ENCODE assay signal across 10 mouse cellular contexts in genomic region chr11:120296305-120297144, GRCm38 (mm10). TPM values are rescaled to one million over a fixed set of nuclear protein-coding genes. Genes with fewer than 3 reads are reported as not detected.
DNase-seq lines count a peak whose midpoint lies in the region; ATAC-seq and TF ChIP-seq lines count a peak whose summit lies in the region.
"Had no signal": no experiment of that assay in that cellular context is flagged by ENCODE, and none has a peak within 500 bp of the region (broad histone marks: within the 10 kb centered on the region; RNA-seq: fewer than 3 reads in every experiment).

No protein-coding gene starts in this region.

- H3K36me3 ChIP-seq in heart, embryonic 12.5 days: no peaks in the 10 kb centered on the region
- H3K36me3 ChIP-seq in stomach, embryonic 15.5 days: no peaks in the 10 kb centered on the region
- H3K36me3 ChIP-seq in stomach, postnatal 0 days (ENCODE audit: control insufficient read depth, insufficient read depth, low read length): no peaks in the 10 kb centered on the region
- H3K36me3 ChIP-seq in limb, embryonic 10.5 days: peaks cover 16% of the 10 kb centered on the region

- TF ChIP-seq EP300 in stomach, postnatal 0 days (optimal IDR thresholded peaks at IDR 0.05): no peak

- ATAC-seq in heart, embryonic 12.5 days (ENCODE audit: insufficient number of reproducible peaks, low FRiP score): no peak
- ATAC-seq in stomach, embryonic 15.5 days (ENCODE audit: insufficient read depth, low FRiP score, low read depth): 0 out of 2 replicates have a peak, but pooled peaks have one; percentile 6
- ATAC-seq in stomach, postnatal 0 days (ENCODE audit: low FRiP score, low TSS enrichment): no peak

- H3K4me2 ChIP-seq in heart, embryonic 12.5 days: no peak overlapping the region
- no peak overlapping the region for H3K4me2 ChIP-seq in stomach, embryonic 15.5 days
- H3K4me2 ChIP-seq in stomach, postnatal 0 days (replicated peaks; ENCODE audit: low read depth): no peak overlapping the region

- WGBS in heart, embryonic 12.5 days: 48% methylated on average over 13 of the region's 13 CpGs
- WGBS in stomach, embryonic 15.5 days: 40% methylated on average over 13 of the region's 13 CpGs
- WGBS in stomach, postnatal 0 days: 40% methylated on average over 13 of the region's 13 CpGs
- WGBS in limb, embryonic 10.5 days: 39% methylated on average over 13 of the region's 13 CpGs

- intact Hi-C loops in heart, postnatal 36 days (cut with DNase I): no loop called here

- no peaks in the 10 kb centered on the region for H3K27me3 ChIP-seq in heart, embryonic 12.5 days (replicated peaks)
- no peaks in the 10 kb centered on the region for H3K27me3 ChIP-seq in stomach, embryonic 15.5 days (replicated peaks)
- H3K27me3 ChIP-seq in stomach, postnatal 0 days (ENCODE audit: control insufficient read depth, insufficient read depth, low read length): no peaks in the 10 kb centered on the region
- H3K27me3 ChIP-seq in limb, embryonic 10.5 days (ENCODE audit: low read depth, poor library complexity, severe bottlenecking): no peaks in the 10 kb centered on the region

- no peak overlapping the region for H3K4me3 ChIP-seq in heart, embryonic 12.5 days
- H3K4me3 ChIP-seq in stomach, embryonic 15.5 days (replicated peaks): no peak overlapping the region
- no peak overlapping the region for H3K4me3 ChIP-seq in stomach, postnatal 0 days (ENCODE audit: low read depth, low read length)
- peak overlapping the region; percentile 24 for H3K4me3 ChIP-seq in limb, embryonic 10.5 days

- no peaks in the 10 kb centered on the region for H3K9me3 ChIP-seq in heart, embryonic 12.5 days (replicated peaks)
- H3K9me3 ChIP-seq in stomach, embryonic 15.5 days: no peaks in the 10 kb centered on the region
- no peaks in the 10 kb centered on the region for H3K9me3 ChIP-seq in stomach, postnatal 0 days (ENCODE audit: control insufficient read depth, low read length)
- no peaks in the 10 kb centered on the region for H3K9me3 ChIP-seq in limb, embryonic 10.5 days (replicated peaks)

- peaks cover 53% of the 10 kb centered on the region for H3K4me1 ChIP-seq in heart, embryonic 12.5 days (replicated peaks)
- H3K4me1 ChIP-seq in stomach, embryonic 15.5 days: peaks cover 18% of the 10 kb centered on the region
- H3K4me1 ChIP-seq in stomach, postnatal 0 days (replicated peaks; ENCODE audit: control insufficient read depth, insufficient read depth): no peaks in the 10 kb centered on the region
- peaks cover 68% of the 10 kb centered on the region for H3K4me1 ChIP-seq in limb, embryonic 10.5 days

- no peak for DNase-seq in heart, postnatal 36 days
- DNase-seq in stomach, postnatal 0 days (ENCODE audit: low spot score): no peak
- DNase-seq in limb, embryonic 10.5 days (ENCODE audit: low spot score): no peak
- DNase-seq in urinary bladder, postnatal 14 days (ENCODE audit: low spot score): no peak
- DNase-seq in adipocyte (ENCODE audit: low spot score): no peak
- no peak for DNase-seq in spleen, postnatal 4 days (ENCODE audit: low spot score in 2 of 2)
- DNase-seq: heart, postnatal 4 days; lung, postnatal 14 days had no signal

- 0 out of 2 replicates have a peak overlapping the region, but pooled peaks have one; percentile 4 for H3K9ac ChIP-seq in heart, embryonic 12.5 days
- no peak overlapping the region for H3K9ac ChIP-seq in stomach, embryonic 15.5 days
- H3K9ac ChIP-seq in stomach, postnatal 0 days (ENCODE audit: low read length): no peak overlapping the region

- no peak for TF ChIP-seq CTCF in stomach, postnatal 0 days (IDR thresholded peaks at IDR 0.05; ENCODE audit: low read depth)

- no peak overlapping the region for H3K27ac ChIP-seq in heart, embryonic 12.5 days (ENCODE audit: poor library complexity, severe bottlenecking)
- no peak overlapping the region for H3K27ac ChIP-seq in stomach, embryonic 15.5 days
- H3K27ac ChIP-seq in stomach, postnatal 0 days (replicated peaks): no peak overlapping the region
- peak overlapping the region; percentile 59 for H3K27ac ChIP-seq in limb, embryonic 10.5 days

RNA-seq across cellular contexts. Expression of gene Actg1, which starts 51.8 kb away (rescaled TPM):
- 1,404 and 1,426 TPM in 2 replicates for polyA plus RNA-seq in heart, embryonic 12.5 days (2016; fragmentation: Nextera tagmentation; extraction: Ambion mirVana)
- total RNA-seq in heart, postnatal 36 days (2021): 100 to 1,000 TPM; 218 to 338 TPM
- polyA plus RNA-seq in stomach, embryonic 15.5 days (2015; fragmentation: Nextera tagmentation; extraction: Ambion mirVana): 2,501 and 2,557 TPM in 2 replicates
- 2,268 and 2,377 TPM in 2 replicates for polyA plus RNA-seq in stomach, postnatal 0 days (2015; fragmentation: Nextera tagmentation; extraction: Ambion mirVana)
- 3,099 and 3,197 TPM in 2 replicates for polyA plus RNA-seq in limb, embryonic 10.5 days (2016; fragmentation: Nextera tagmentation; extraction: Ambion mirVana)
